Mouse (Mus musculus): ENCODE results near the gene Rpl23a.
A peak's percentile ranks its signal among the peaks of the same experiment; 100 is the strongest.

Rpl23a gene

GRCm38 (mm10) chr11:78182961-78183844, at the start of gene Rpl23a:
TSS of gene Rpl23a (minus strand) at chr11:78183584.
- peak; percentile 99 for DNase-seq (ENCODE audit: low read depth)

- DNase-seq (ENCODE audit: low read depth): no peak
Measured at GRCm38 (mm10) chr11:78231518-78231917, 48.1 kb upstream of the Rpl23a start.

GRCm38 (mm10) chr11:78223586-78223985, 40.2 kb upstream of the Rpl23a start:
- no peak for DNase-seq (ENCODE audit: low read depth)

GRCm38 (mm10) chr11:78215709-78216317, 32.4 kb upstream of the Rpl23a start:
- DNase-seq (ENCODE audit: low read depth): peak; percentile 22

- DNase-seq (ENCODE audit: low read depth): peak; percentile 92
Measured at GRCm38 (mm10) chr11:78213086-78213817, 29.9 kb upstream of the Rpl23a start.

GRCm38 (mm10) chr11:78211513-78211912, 28.1 kb upstream of the Rpl23a start:
- no peak for DNase-seq (ENCODE audit: low read depth)

- no peak for DNase-seq (ENCODE audit: low read depth)
Measured at GRCm38 (mm10) chr11:78210615-78211014, 27.2 kb upstream of the Rpl23a start.

GRCm38 (mm10) chr11:78209886-78210285, 26.5 kb upstream of the Rpl23a start:
- no peak for DNase-seq (ENCODE audit: low read depth)

- DNase-seq (ENCODE audit: low read depth): no peak
Measured at GRCm38 (mm10) chr11:78207190-78207589, 23.8 kb upstream of the Rpl23a start.

- no peak for DNase-seq (ENCODE audit: low read depth)
Measured at GRCm38 (mm10) chr11:78205361-78206206, 22.2 kb upstream of the Rpl23a start.

GRCm38 (mm10) chr11:78204287-78204686, 20.9 kb upstream of the Rpl23a start:
- DNase-seq (ENCODE audit: low read depth): no peak

GRCm38 (mm10) chr11:78202372-78202771, 19.0 kb upstream of the Rpl23a start:
- no peak for DNase-seq (ENCODE audit: low read depth)

- DNase-seq (ENCODE audit: low read depth): no peak
Measured at GRCm38 (mm10) chr11:78195101-78195863, 11.9 kb upstream of the Rpl23a start.

GRCm38 (mm10) chr11:78194411-78195100, 11.2 kb upstream of the Rpl23a start:
- no peak for DNase-seq (ENCODE audit: low read depth)

- DNase-seq (ENCODE audit: low read depth): no peak
Measured at GRCm38 (mm10) chr11:78193113-78193512, 9.7 kb upstream of the Rpl23a start, which contains the start of gene Proca1. TSS of gene Proca1 (plus strand) at chr11:78193392.

GRCm38 (mm10) chr11:78190041-78190440, 6.7 kb upstream of the Rpl23a start:
- no peak for DNase-seq (ENCODE audit: low read depth)

GRCm38 (mm10) chr11:78189234-78190040, 6.1 kb upstream of the Rpl23a start:
- no peak for DNase-seq (ENCODE audit: low read depth)

- DNase-seq (ENCODE audit: low read depth): no peak
Measured at GRCm38 (mm10) chr11:78188331-78189233, 5.2 kb upstream of the Rpl23a start, which contains the start of gene Rab34. TSS of gene Rab34 (plus strand) at chr11:78188430.
